Mouse (Mus musculus): ENCODE results near the gene Pbrm1.

The Pbrm1 gene

DNA sequence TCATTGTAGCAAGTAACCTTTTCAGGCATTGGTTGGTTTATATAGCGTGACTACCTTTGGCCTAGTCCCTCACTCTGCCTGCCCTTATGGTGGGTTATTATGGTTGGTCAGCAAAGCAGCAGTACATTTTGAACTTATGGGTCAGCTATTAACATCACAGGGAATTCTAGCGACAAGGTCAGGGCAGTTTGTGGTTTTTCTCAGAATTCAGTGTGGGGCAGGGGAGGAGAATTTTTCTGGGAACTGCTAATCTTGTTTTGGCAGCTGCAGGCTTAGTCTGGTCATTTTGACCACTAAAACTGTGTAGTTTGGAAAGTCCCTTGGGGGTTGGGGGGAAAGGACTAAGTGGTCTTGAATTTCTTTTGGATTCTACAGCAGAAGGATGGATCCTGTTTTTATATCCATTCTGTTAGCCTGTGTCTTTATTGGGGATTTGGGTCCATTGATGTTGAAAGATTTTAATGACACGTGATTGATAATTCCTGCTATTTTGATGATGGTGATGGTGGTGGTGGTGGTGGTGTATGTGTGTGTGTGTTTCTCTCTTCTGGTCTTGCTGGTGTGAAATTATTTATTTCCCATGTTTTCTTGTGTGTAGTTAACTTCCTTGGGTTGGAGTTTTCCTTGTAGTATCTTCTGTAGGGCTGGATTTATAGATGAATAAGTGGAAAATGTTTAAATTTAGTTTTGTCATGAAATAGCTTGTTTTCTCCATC lies 60.5 kb downstream of the Pbrm1 start:
- DNase-seq: no peak

DNA sequence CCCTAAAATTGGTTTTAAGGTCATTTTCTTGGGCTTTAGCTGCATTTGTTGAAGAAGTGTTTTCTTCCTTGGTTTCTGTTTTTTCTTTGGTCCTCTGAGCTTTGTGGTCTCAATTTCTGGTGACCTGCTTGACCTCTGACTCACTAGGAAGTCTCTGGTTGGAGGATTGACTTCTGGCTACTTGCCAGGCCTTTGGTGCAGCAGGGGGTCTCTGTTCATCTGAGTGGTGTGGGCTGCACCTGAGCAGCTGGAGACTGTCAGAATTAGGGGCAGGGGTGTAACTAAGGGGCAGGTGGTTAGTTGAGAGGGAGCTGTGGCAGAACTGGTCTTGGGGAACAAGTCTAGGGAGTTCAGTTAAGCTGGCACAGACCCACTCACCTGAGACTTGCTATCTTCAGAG lies 62.2 kb downstream of the Pbrm1 start:
- DNase-seq: peak; percentile 10 to 13

DNA sequence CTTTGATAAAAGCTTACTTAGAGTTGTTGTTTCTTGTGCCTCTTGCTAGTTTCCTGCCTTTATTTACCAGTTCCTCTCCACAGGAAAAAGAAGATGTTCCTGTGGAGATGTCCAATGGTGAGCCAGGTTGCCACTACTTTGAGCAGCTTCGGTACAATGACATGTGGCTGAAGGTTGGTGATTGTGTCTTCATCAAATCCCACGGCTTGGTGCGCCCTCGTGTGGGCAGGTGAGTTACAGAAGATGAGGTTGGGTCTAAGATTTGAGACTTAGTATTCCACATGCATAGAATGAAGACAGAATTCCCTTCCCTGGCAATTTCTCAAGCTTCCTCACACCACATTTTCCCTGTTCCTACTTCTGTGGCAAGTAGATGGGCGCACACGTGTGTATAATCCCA lies 68.5 kb downstream of the Pbrm1 start:
- peak in 1 of 2 experiments; percentile 11 for DNase-seq

DNA sequence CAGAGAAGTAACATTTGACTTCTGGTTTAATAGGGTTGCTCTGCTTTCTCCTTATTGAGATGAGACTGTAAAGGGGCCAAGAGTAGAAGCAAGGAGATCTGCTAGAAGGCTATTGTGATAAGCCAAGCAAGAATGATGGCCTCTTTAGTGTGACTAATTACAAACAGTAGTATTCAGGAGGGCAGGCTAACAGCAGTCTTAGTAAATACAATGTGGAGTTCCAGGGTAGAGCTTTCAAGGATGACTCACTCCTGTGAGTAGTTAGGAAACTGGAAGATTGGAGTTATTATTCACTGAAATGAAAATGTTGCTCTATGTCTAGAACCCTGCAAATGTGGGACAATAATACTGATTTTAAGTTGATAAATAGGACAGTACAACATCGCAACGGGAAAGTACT lies 69.6 kb downstream of the Pbrm1 start:
- DNase-seq: no peak

DNA sequence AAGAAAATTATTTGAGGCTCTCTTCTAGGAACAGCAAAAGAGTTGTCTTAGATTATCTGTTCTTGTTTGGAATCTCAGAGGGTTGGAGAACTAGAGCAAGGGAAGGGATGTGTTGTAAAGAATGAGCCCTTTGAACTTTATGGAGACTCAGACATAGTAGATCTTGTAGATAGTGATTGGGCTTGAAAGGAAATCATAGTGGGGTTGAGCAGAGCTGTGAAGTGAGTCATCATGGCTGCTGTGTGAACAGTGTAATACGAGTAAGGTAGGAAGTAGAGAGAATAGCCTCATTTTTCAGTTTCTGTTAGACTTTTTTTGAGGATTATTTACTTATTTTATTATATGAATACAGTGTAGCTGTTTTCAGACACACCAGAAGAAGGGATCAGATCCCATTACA lies 71.0 kb downstream of the Pbrm1 start:
- DNase-seq: no peak

DNA sequence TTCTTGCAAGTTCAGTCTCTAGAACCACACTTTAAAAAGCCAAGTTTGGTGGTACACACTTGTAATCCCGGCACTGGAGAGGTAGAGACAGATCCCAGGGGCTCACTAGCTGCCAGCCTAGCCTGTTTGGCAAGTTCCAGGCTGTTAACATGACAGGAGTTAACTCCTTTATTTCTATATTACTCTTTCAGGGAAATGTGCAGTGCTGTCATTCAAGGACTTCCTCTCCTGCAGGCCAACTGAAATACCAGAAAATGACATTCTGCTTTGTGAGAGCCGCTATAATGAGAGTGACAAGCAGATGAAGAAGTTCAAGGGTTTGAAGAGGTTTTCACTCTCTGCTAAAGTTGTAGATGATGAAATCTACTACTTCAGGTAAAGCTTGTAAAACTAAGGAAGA lies 86.2 kb downstream of the Pbrm1 start:
- no peak for DNase-seq

DNA sequence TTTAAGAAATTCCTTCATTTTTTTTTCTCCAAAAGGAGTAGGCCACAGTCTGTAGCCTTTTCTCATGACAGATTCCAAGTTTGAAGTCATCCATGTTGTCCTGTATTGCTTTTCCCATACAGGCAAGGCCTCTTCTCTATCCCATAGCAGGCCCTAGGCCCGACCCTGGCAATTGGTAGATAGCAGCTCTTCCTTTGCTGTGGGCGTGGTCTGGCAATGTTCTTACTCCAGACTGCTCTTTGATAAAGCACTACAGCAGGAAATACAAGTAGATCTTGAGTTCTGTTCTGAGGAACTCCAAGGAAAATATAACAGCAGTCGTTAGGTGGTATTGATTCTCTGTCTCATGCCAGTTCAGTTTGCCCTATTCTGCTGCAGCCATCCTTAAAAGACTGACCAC lies 91.7 kb downstream of the Pbrm1 start:
- DNase-seq: no peak

DNA sequence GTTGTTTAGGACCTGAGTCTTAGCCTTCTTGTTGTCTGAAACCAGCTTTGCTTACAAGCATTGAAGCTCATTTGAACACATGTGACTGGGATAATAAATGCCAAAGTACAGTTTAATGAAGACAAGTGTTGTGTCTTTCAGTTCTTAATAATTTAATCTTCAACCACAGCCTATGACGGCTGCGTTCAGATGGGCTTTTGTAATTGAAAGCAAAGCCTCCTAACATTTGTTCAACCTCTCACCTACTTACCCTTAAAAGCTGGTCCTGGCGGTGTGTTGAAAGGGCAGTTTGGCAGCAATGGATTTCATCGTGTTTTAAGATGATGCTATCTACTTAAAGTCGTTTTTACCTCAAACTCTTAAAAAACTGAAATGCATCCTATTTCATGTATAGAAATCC lies 93.2 kb downstream of the Pbrm1 start:
- DNase-seq: no peak

DNA sequence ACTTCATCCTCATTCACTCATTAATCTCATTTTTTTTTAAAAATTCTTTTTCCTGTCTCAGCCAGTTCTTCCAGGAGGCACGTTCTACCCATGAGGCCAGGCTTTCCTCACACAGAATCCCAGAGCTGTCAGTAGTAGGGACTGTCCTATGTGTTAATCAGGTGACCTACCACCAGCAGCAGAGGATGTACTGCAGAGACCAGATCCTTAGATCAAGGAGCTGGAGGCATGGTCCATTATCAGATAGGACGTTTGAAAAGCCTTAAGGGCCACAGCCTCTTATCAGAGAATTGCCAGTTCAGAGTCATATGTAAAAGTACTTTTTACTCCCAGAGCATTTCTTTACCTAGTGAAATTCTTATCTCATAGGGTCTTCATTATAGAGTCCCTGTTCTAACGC lies 95.1 kb downstream of the Pbrm1 start:
- DNase-seq: no peak

DNA sequence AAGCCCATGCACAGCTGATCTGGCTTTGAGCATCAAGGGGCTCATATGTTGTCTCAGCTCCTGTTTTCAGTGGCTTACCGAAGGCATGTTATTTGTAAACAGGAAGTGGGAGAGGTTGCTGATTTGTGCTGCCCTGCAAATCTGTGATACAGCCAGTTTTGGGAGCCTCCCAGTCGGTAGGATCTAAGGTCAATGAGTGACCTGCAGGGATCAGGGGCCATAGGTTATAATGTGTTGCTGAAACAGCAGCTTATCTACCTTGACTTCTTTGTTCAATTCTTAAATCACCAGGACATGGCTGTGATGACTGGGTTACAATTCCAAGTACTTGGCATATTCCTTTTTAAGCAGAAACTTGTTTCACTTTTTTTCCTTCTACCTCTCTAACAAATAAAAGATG lies 96.6 kb downstream of the Pbrm1 start:
- DNase-seq: no peak

DNA sequence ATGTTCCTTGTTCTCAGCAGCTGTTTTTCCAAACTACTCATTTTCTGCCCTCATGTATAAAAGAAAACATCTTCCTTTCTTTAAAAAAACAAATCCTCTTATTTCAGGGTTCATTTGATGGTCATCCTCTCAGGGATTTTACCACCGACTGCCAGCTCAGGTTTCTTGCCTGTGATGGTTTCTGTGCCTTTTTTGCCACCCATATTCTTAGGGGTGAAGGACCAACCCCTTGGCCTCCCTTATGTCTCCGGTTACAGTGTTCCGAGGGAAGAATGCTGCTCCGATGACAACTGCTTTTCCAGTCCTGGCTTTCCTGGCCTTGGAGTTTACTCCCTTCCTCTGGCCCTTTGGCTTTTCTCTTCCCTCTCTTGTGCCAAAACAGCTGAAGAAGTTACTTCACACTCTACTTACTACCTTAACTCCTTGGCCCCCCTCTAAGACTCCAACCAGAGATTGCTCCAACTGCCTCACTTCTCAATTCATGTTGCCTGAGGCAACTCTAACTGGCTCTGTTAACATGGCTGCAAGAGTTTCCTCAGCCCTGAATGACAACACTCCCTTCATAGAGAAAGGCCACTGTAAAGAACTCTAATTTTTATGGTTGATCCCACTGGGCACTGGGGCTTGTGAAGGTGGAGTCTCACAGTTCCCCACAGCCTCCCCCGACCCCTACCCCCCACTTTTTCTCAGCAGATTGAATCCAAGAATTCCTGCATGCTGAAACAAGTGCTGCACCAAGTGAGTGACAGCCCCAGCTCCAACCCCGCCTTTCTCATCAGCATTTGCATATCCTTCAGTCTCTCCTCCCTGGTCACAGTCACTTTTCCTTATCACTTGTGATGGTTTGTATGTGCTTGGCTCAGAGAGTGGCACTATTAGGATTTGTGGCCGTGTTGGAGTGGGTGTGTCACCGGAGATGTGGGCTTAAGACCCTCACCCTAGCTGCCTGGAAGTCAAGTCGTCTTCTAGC lies 106.5 kb downstream of the Pbrm1 start:
- no peak for DNase-seq

DNA sequence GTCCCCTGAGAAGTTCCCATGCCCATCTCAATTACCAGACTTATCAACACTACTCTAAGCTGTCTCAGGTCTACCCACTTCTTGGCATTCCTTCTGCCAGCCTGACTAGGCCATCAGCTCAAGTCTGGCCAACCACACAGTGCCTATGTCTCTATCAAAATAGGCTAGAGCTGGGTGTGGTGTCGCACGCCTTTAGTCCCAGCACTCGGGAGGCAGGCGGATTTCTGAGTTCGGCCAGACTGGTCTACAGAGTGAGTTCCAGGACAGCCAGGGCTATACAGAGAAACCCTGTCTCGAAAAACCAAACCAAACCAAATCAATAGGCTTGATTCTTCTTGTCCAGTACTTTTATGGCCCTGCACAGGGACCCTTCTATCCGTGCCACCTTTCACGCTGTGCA lies 107.9 kb downstream of the Pbrm1 start:
- no peak for DNase-seq

DNA sequence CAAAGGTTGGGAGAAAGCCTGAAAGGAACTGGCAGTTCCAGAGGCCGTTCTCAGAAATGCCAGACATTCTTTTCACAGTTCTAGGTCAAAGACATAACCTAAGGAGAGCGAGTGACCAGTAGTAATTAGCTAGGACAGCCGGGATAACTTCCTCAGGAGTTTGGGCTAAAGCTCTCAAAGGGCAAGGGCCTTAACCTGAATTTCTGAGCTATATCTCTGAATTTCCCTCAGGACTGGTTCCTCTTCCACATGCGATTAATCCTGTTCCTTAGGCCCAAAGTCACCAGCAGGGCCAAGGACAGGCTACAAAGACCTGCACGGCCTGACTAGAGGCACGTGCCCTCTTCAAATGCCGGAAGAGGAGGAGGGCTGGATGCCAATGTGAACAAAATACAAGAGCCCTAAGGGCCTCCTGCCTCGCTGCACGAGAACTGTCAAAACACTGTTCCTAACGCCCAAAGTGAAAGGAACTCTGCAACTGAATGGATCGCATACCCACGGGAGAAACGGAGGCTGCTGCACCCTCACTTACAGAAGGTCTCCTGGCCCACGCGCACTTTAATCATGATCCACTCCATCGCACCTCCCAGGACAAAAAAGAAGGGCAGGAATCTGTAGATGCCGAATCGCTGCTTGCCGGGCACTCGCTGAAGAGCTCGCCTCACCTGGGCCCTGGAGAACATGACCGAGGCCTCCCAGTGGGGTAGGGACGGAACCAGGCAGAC lies 109.3 kb downstream of the Pbrm1 start:
- DNase-seq: peak in 1 of 2 experiments; percentile 60

DNA sequence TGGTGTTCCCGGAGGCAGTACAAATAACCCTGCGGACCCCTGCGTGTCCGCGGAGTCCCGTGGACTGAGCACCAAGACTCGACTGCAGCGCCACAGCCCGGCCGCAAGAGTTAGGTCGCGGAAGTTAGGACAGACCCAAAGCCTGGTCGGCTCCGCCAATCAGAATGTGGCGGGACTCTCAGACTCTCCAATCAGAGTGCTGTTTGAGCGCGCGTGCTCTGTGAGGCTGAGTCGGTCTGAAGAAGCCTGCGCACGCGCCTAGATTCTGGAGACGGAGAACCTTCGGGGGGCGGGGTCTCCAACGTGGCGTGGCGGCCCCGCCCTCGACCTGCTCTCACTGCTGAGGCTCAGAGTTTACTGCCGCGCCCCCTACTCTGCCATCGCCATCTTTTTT lies 109.9 kb downstream of the Pbrm1 start, which contains the start of gene Smim4:
TSS of gene Smim4 (minus strand) at position 131 of the 394 bp plus-strand sequence.
- peak; percentile 97 to 98 for DNase-seq

DNA sequence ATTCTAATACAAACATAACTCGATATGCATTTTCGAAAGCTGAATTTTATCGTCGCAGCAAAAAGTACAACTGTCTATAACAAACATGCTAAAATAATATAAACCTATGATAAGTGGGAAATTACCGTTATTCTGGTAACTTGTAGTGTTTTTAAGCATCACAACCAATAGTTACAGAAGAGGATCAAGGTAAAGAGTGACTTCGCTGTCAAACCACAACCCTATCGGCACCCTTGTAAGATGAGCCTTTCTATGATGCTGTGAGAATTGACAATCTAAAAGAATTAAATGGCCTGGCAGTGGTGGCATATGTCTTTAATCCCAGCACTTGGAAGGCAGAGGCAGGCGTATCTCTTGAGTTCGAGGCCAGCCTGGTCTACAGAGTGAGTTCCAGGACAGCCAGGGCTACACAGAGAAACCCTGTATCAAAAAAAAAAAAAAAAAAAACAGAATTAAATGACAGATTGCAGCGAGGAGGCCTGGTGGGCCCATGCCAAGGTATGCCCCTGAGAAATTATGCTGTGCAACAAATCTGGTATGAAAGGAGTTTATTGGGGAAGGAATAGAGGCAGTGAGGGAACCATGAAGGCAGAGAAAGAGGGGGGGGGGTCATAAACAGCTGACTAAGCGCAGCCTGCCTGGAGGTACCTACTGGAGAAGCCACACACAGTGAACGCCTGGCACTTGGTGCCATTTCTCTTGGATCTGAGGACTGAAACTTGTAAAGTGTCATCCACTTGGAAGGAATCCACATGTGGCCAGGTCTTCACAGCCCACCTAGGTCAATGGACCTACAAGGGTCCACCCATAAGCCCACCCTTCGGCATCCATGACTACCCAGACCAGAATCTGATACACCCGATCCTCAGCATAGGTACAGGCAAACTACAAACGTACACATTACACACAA lies 110.6 kb downstream of the Pbrm1 start:
- DNase-seq: peak; percentile 50 to 64

DNA sequence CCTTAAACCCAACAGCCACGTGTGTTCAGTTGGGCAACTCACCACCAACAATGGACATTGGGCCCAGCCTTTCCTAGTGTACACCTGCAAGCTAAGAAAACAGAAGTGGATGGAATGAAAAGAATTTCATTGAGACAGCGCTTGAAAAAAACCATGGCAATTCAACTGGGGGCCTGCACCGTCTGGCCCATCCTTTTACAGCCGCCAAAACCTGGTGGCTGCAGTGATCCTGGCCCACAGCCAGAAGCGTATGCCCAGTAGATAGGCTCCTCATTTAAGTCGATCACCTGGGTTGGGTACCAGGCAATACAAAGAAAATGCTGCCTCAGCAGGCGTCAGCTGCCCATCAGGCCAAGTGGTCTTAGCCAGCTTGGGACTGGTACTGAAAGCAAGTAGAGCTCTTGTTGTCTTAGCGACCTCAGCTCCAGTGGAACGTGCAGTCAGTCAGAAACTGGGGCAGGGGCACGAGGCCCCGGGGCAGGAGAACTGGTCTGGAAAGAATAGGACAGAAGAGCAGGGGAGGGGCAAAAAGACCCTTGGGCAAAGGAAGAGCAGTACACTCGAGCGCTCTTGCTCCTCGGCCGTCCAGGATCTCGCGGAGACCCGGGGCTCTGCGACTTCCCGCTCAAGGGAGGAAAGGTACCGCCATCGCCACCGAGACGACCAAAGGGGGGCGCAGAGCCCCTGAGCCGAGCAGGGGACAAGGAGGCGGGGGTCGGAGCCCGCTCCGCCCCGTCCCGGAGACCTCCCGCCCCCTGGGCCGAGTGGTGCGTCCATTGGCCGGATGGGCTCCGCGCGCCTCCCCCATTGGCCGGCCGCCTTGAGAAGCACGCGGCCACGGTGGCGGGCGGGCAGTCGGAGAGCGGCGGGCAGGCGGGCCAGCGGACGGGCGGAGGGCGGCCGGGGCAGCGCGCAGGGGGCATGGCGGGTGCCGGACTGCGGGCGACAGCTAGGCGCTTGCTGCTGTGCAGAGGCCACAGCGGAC lies 111.6 kb downstream of the Pbrm1 start, which contains the start of gene Nt5dc2:
TSS of gene Nt5dc2 (plus strand) at position 818 of the 985 bp plus-strand sequence.
- DNase-seq: peak; percentile 89 to 91

DNA sequence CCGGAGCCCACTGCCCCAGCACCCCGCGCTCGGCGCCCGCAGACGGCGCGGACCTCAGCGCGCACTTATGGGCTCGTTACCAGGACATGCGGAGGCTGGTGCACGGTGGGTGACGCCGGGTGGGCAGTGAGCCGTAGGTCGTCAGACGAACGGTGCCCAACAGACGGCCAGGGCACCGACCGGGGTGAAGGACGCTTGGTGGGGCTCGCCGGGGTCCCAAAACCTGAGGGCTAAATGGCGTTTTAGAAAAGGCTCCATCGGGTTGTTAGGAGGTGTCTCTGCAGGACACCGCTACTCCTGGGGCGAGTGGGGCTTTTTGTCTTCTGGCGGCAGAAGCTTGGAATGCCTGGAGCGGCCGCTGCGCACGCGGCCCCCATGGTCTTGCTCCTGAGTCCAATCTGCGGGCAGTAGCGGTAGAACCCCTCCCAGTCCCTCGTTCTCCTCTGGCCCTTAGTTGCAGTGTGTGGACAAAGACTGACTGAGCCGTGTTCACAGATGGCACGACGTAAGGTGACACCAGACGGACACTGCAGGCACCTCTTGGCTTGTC lies 112.4 kb downstream of the Pbrm1 start:
- DNase-seq: peak; percentile 63 to 66

DNA sequence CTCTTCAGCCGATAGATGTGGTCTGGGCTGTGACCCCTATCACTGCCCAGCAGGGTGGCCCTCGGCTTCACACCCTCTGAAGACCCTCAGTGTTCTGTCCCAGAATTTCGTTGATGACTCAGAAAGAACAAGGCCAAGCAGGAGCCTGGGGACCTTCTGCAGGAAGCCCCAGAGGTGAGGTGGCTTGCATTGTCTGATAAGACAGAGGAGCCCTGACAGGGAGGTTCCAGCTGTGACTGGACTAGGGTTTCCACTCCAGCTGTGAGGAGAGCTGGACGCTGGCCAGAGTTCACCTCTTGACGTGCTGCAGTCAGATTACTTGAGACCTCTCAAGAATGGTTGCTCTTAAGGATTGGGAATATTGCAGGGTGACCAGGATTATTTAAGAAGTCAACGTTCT lies 113.1 kb downstream of the Pbrm1 start:
- DNase-seq: peak; percentile 48 to 63

DNA sequence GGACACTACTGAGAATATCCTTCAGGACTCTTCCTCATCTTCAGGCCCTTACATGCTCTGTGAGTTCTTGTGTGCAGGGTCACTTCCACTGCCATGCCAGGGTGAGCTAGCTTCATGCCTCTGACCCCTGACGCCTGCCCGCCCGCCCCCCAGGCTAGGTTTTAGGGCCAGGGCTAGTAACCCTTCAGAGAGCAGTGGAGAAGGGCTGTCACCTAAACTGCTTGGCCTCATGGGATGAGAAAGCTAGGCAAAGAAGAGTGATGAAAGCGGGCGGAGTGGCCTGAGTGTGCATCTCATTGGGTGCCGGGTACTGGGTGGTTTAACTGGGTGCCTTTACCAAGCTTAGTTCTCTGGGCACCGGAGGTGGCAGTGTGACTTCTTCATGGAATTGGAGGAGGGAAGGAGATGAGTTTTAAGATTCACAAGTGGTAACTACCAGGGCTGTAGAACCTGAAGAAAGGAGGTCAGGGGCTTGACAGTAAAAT lies 113.6 kb downstream of the Pbrm1 start:
- DNase-seq: no peak

DNA sequence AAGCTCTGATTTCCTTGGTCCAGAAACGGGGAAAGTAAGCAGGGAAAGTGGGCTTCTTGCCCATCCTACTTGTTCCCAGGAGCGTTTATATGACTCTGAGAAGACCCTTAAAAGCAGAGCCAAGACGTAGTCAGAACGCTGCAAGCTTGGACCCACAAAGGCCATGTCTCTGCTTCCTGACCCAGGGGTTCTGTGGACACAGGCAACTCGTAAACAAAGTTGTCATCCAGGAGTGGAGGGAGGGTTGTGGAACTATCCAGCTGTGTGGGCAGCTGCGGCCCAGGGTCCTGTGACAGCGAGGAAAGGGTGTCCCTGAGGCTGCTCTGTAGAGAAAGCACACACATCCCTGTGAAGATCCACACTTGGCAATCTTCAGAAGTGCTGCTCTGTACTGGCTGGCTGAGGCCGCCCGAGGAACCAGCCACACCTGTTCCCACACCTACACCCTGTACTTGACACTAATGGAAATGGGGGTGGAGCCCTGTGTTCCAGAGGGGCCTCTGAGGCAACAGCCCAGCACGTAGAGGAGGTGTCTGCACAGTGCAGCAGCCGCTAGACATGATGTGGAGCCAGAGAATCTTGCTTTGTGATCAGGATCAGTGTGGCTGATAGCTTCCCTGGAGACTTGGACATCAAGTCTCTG lies 114.2 kb downstream of the Pbrm1 start:
- no peak for DNase-seq
